Mouse (Mus musculus) lung, embryonic 14.5 days (tissue): ENCODE measurements around the gene Scamp4. TPM values are rescaled to one million over a fixed set of nuclear protein-coding genes. Genes with fewer than 3 reads are reported as not detected.

Experiments
- ATAC-seq: fragments of 200-750 bp; cut with Nextera tagmentation; 2 replicates; pipeline ENCODE4 v1.8.0; 2017; ENCODE audit warnings: mild to moderate bottlenecking, moderate TSS enrichment, moderate library complexity; ENCODE audit not compliant: insufficient read depth
- DNase-seq: peaks from one replicate; pipeline ENCODE4 v3.0.0-alpha.2; 2015
- H3K27ac ChIP-seq: fragments of 300-500 bp; sonication (generic); 2 replicates; pipeline ENCODE4 v1.5.1; 2014; ENCODE audit warnings: low read depth, mild to moderate bottlenecking, moderate library complexity
- H3K27me3 ChIP-seq: fragments of 300-500 bp; sonication (generic); 2 replicates; pipeline ENCODE4 v1.6.1; 2014; ENCODE audit warnings: low read length, control low read depth; ENCODE audit not compliant: insufficient read depth
- H3K36me3 ChIP-seq: fragments of 300-500 bp; sonication (generic); 2 replicates; pipeline ENCODE4 v1.6.1; 2014; ENCODE audit warnings: control low read depth; ENCODE audit not compliant: insufficient read depth
- H3K4me1 ChIP-seq: fragments of 300-500 bp; sonication (generic); 2 replicates; pipeline ENCODE4 v1.6.1; 2014; ENCODE audit warnings: antibody characterized with exemption, control low read depth; ENCODE audit not compliant: insufficient read depth
- H3K4me2 ChIP-seq: fragments of 300-500 bp; sonication (generic); 2 replicates; pipeline ENCODE4 v1.6.1; 2014; ENCODE audit warnings: mild to moderate bottlenecking
- H3K4me3 ChIP-seq: fragments of 300-500 bp; sonication (generic); 2 replicates; pipeline ENCODE4 v1.5.1; 2014; ENCODE audit warnings: low read depth, low read length
- H3K9ac ChIP-seq: fragments of 300-500 bp; sonication (generic); 2 replicates; pipeline ENCODE4 v1.6.1; 2014
- H3K9me3 ChIP-seq: fragments of 300-500 bp; sonication (generic); 2 replicates; pipeline ENCODE4 v1.6.1; 2016; ENCODE audit warnings: low read depth, low read length, control low read depth
- CTCF ChIP-seq: IDR thresholded peaks from 2 replicates; pipeline ENCODE4 v1.5.1; 2016; ENCODE audit warnings: antibody characterized with exemption, low read depth
- WGBS: fragments of 180-500 bp; shearing (Covaris S2); extraction: QIAGEN DNeasy Blood & Tissue Kit; methylation state at CpG from one replicate; pipeline ENCODE4 v1.1.7; 2014; 5-methylcytosine and 5-hydroxymethylcytosine counted together
- microRNA-seq: library from miRNA; unstranded; fragments of <30 nt; microRNA quantifications from one replicate; pipeline ENCODE4, GENCODE M21; 2016; ENCODE audit warnings: borderline number of aligned reads
- polyA plus RNA-seq: library from polyadenylated mRNA; unstranded; fragments of >200 nt; fragmentation: Nextera tagmentation; extraction: Ambion mirVana; gene quantifications from 2 replicates; pipeline ENCODE4 v1.2.1, GENCODE M21; 2014

Scamp4 gene
- polyA plus RNA-seq, 1 experiment from 2014 or later, result 92.8 TPM

- Histone ChIP-seq H3K9ac (0 out of 2 replicates have a peak overlapping the region, but pooled peaks have one; percentile 16), H3K4me1 (peaks cover 18% of the 10 kb centered on the region), H3K36me3 (no peaks in the 10 kb centered on the region), H3K4me2 (peak overlapping the region; percentile 48), H3K4me3 (no peak overlapping the region; the same call in 1 of the 2 replicates), H3K27ac (0 out of 2 replicates have a peak overlapping the region, but pooled peaks have one; percentile 25), H3K9me3 (no peaks in the 10 kb centered on the region), H3K27me3 (no peaks in the 10 kb centered on the region)
- peak; percentile 94 for DNase-seq
- no peak for ATAC-seq
- TF ChIP-seq CTCF, result peak; percentile 83
- 16% methylated on average over 10 of the region's 10 CpGs for WGBS
These were observed 56.5 kb downstream of the Scamp4 start for GRCm38 (mm10) chr10:80659213-80659612.

DNA sequence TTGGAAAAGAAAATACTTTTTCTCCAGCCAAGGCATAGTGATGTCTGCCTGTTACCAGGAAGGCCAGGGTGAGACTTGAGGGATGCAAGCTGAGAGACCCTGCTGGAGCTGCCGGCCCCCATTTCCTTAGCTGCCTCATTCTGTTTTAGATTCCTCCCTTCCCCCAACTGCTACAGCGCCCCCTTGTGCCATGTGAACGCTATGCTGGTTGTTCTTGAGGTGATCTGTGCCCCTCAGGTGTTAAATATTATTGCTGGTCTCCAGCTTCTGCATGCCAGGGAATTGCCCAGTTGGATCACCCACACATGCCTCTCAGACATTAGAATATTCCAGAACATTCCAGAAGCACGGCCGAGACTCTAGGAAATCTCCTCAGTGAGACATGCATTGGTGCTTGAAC lies 58.5 kb downstream of the Scamp4 start:
- ATAC-seq (no peak), DNase-seq (peak; percentile 49)
- Histone ChIP-seq H3K27ac (no peak overlapping the region), H3K4me1 (peaks cover 19% of the 10 kb centered on the region), H3K9ac (no peak overlapping the region), H3K4me2 (no peak overlapping the region), H3K27me3 (no peaks in the 10 kb centered on the region), H3K4me3 (no peak overlapping the region), H3K36me3 (peaks cover 10% of the 10 kb centered on the region), H3K9me3 (no peaks in the 10 kb centered on the region)
- TF ChIP-seq CTCF, result peak; percentile 66
- WGBS, result 31% methylated on average over 5 of the region's 5 CpGs

DNA sequence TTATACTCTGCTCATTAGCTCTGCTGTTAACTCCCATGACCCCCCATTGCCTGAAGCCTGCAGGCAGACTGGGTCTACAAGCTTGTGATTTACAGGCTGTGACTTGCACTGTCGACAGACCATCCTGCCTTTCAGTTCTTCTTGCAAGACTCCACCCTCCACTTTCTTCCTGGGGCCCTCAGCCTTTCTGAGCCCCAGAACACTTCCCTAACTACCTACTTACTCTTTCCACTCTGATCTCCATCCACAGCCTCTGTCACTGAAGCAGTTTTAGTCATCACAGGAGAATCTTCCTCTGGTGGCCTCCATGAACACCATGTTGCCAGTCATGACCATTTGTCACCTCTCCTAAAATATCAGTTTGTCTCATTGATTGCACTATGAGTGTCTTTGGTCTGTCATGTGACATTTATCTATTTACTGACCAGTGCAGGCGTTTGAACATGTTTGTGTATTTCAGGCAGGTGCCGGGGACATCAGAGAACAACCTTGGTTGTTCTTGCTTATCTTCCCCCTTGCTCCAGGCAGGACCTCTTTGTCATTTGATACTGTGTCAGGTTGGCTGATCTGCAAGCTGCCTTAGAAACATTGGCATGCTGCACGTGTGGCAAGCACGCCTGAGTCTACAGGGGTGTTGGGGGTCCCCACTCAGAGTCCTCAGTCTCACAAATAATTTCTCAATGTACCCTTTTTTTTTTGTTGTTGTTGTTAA lies 61.0 kb downstream of the Scamp4 start:
- Histone ChIP-seq H3K9ac (no peak overlapping the region), H3K27me3 (no peaks in the 10 kb centered on the region), H3K9me3 (no peaks in the 10 kb centered on the region), H3K4me1 (peaks cover 19% of the 10 kb centered on the region), H3K4me2 (no peak overlapping the region), H3K4me3 (no peak overlapping the region), H3K27ac (peak overlapping the region; percentile 83; the same call in 1 of the 2 replicates), H3K36me3 (peaks cover 35% of the 10 kb centered on the region)
- WGBS, result 16% methylated on average over 5 of the region's 5 CpGs
- ATAC-seq, result no peak
- no peak for DNase-seq
- TF ChIP-seq CTCF, result no peak

DNA sequence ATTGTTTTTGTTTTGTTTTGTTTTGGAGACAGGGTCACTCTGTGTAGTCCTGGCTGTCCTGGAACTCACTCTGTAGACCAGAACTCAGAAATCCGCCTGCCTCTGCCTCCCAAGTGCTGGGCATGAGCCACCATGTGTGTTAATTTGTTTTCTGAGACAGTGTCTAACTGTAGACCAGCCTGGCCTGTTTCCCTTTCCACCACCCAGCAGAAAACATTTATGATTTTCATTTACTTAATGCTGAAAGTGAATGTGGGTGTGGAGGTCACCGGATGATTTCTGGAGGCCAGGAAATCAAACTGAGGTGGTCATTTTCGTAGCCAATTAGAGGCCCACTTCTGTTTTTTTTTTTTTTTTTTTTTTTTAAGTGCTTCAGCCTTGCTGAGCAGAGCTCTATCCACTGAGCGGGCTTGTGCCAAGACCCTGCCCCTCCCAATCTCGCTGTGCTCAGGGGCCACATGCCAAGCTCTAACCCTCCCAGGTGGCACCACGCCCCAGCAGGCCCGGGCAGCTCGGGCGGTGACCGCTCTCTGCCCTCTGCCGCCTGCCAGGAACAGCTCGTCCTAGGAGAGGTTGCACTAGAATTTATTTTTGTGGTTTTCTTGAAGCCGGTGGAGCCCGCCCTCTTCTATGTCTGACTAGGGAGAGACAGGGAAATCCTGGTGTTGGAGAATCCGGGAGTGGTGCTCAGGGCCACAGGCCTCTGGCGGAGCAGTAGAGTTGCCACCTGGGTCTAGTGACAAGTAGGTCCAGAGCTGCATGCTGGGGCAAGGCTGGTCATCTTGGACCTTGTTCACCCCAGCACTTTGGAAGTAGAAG lies 61.7 kb downstream of the Scamp4 start:
- peak overlapping the region; percentile 83 for H3K27ac ChIP-seq
- peak overlapping the region; percentile 51 for H3K4me2 ChIP-seq
- ATAC-seq, result peak; percentile 59
- DNase-seq, result peak; percentile 67
- H3K36me3 ChIP-seq, result peaks cover 43% of the 10 kb centered on the region
- 18% methylated on average over 16 of the region's 16 CpGs for WGBS
- H3K9ac ChIP-seq, result peak overlapping the region; percentile 32
- H3K27me3 ChIP-seq, result no peaks in the 10 kb centered on the region
- H3K4me3 ChIP-seq, result peak overlapping the region; percentile 3; the same call in 1 of the 2 replicates
- H3K4me1 ChIP-seq, result peaks cover 19% of the 10 kb centered on the region
- no peak for TF ChIP-seq CTCF
- H3K9me3 ChIP-seq, result no peaks in the 10 kb centered on the region

- Histone ChIP-seq H3K4me1 (peaks cover 19% of the 10 kb centered on the region), H3K4me2 (peak overlapping the region; percentile 51), H3K9ac (peak overlapping the region; percentile 32; the same call in 1 of the 2 replicates), H3K9me3 (no peaks in the 10 kb centered on the region), H3K27me3 (no peaks in the 10 kb centered on the region), H3K36me3 (peaks cover 49% of the 10 kb centered on the region), H3K4me3 (peak overlapping the region; percentile 3; the same call in 1 of the 2 replicates), H3K27ac (peak overlapping the region; percentile 83)
- TF ChIP-seq CTCF, result no peak
- peak; percentile 50 for ATAC-seq
- DNase-seq, result peak; percentile 67
- WGBS, result 13% methylated on average over 10 of the region's 10 CpGs
These were observed 62.3 kb downstream of the Scamp4 start for GRCm38 (mm10) chr10:80665016-80665380.

Small RNAs within 50 kb of the gene (microRNA-seq; reads per million reads assigned to microRNA genes)
- gene Mir6912, result 0.95 reads per million

Other genes with a start within 250 kb of the Scamp4 start
- 0.61 and 0.77 TPM in 2 replicates for gene Plk5, start 246.4 kb upstream of the Scamp4 start, polyA plus RNA-seq
- gene Mex3d, start 215.2 kb upstream of the Scamp4 start, polyA plus RNA-seq, result 7.4 and 8.6 TPM in 2 replicates
- 224 and 268 TPM in 2 replicates for gene Mbd3, start 203.3 kb upstream of the Scamp4 start, polyA plus RNA-seq
- 663 and 669 TPM in 2 replicates for gene Uqcr11, start 196.0 kb upstream of the Scamp4 start, polyA plus RNA-seq
- 148 and 175 TPM in 2 replicates for gene Tcf3, start 169.2 kb upstream of the Scamp4 start, polyA plus RNA-seq
- not detected in 2 replicates for gene Onecut3, start 108.0 kb upstream of the Scamp4 start, polyA plus RNA-seq
- gene Atp8b3, start 63.7 kb upstream of the Scamp4 start, polyA plus RNA-seq, result 0.09 and 0.14 TPM in 2 replicates
- 27.8 and 34.5 TPM in 2 replicates for gene Rexo1, start 41.3 kb upstream of the Scamp4 start, polyA plus RNA-seq
- gene Klf16, start 25.6 kb upstream of the Scamp4 start, polyA plus RNA-seq, result 9.5 and 11.8 TPM in 2 replicates
- gene Abhd17a, start 12.5 kb upstream of the Scamp4 start, polyA plus RNA-seq, result 151 and 153 TPM in 2 replicates
- 8.7 and 10.1 TPM in 2 replicates for gene Adat3, start within 50 bp of the Scamp4 start, polyA plus RNA-seq
- 2.4 and 3.1 TPM in 2 replicates for gene Gm49322, start 3.1 kb downstream of the Scamp4 start, polyA plus RNA-seq
- gene Csnk1g2, start 20.0 kb downstream of the Scamp4 start, polyA plus RNA-seq, result 105 and 124 TPM in 2 replicates
- 82.5 and 101 TPM in 2 replicates for gene Btbd2, start 54.2 kb downstream of the Scamp4 start, polyA plus RNA-seq
- 102 and 110 TPM in 2 replicates for gene Mknk2, start 75.2 kb downstream of the Scamp4 start, polyA plus RNA-seq
- 35.1 and 40.3 TPM in 2 replicates for gene Mob3a, start 99.1 kb downstream of the Scamp4 start, polyA plus RNA-seq
- gene Izumo4, start 99.3 kb downstream of the Scamp4 start, polyA plus RNA-seq, result 6.7 and 7.3 TPM in 2 replicates
- gene Ap3d1, start 139.4 kb downstream of the Scamp4 start, polyA plus RNA-seq, result 62.0 and 69.6 TPM in 2 replicates
- 26.9 and 29.1 TPM in 2 replicates for gene Dot1l, start 152.3 kb downstream of the Scamp4 start, polyA plus RNA-seq
- gene Sf3a2, start 195.3 kb downstream of the Scamp4 start, polyA plus RNA-seq, result 97.2 and 98.4 TPM in 2 replicates
- 113 and 121 TPM in 2 replicates for gene Plekhj1, start 195.8 kb downstream of the Scamp4 start, polyA plus RNA-seq
- 0.11 and 0.14 TPM in 2 replicates for gene Amh, start 202.4 kb downstream of the Scamp4 start, polyA plus RNA-seq
- gene Jsrp1, start 210.6 kb downstream of the Scamp4 start, polyA plus RNA-seq, result 0.93 and 0.97 TPM in 2 replicates
- gene Oaz1, start 223.8 kb downstream of the Scamp4 start, polyA plus RNA-seq, result 1,866 and 1,984 TPM in 2 replicates
- gene Lingo3, start 241.2 kb downstream of the Scamp4 start, polyA plus RNA-seq, result 0.05 and 0.17 TPM in 2 replicates